Mouse (Mus musculus) left cerebral cortex, postnatal 10 days (tissue): ENCODE measurements around the gene H13. TPM values are rescaled to one million over a fixed set of nuclear protein-coding genes. Genes with fewer than 3 reads are reported as not detected.
A peak's percentile ranks its signal among the peaks of the same experiment; 100 is the strongest.

Experiments
- DNase-seq, 2 experiments: peaks; one replicate each; pipeline ENCODE4 v3.0.0; 2021 to 2022; ENCODE audit warnings: low spot score in 2 of 2, mixed read lengths in 1 of 2; ENCODE audit errors: extremely low spot score in 1 of 2
- intact Hi-C: fragments of 180-260 bp; cut with DNase I; formaldehyde crosslinking; loops from one replicate; pipeline ENCODE4 v1.15.1; 2025
- total RNA-seq, 2 experiments: library from RNA; stranded (reverse); gene quantifications; 2 replicates each; pipeline ENCODE4 v1.2.3; 2021

The H13 gene
- total RNA-seq, 2 experiments from 2014 or later: 99.7 to 115 TPM

DNA sequence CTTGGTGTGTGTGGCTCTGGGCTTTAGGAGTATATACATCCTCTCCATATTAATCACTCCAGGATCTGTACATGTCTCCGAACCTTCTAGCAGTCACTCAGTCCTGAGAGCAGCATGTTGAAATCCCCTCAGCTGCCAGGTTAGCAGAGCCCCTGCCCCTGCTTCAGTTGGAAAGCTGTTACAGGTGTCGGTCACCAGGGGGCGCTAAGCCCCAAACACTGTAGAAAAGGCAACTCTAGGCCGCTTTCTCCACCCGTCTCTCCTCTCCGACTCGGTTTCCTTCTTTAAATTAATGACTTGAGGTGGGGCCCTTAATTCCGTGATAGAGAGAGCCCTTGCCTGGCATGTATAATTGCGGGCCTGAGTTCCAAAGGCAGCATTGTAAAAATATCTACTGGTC lies 24.0 kb downstream of the H13 start:
- intact Hi-C loops: no loop called here
- DNase-seq: peak; percentile 55 to 76

DNA sequence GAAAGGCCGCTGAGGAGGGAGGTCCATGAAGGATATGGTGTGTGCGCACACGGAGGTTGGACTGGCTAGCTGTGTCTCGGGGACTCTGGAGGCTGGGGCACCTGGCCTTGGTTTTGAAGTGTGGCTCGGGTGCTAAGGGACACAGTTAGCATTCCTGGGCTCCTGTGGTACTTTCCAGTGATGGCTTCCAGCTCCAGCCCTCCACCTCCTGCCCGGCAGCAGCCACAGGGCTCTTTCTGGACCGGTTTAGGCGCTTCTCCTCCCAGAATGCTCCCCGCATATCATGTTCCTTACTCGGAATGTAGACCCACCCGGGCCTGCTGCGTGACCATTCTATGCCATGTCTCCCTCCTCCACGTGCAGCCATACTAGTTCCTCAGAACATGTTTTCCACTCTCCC lies 24.5 kb downstream of the H13 start:
- intact Hi-C loops: no loop called here
- no peak for DNase-seq

GRCm38 (mm10) chr2:152694708-152695107 lies 25.4 kb downstream of the H13 start:
- intact Hi-C loops: loop anchor here (1.0 to 5.0 kb wide), 2 partner anchors 43 to 137 kb away; partner anchors contain the start of genes Bcl2l1 and Id1
- no peak for DNase-seq

DNA sequence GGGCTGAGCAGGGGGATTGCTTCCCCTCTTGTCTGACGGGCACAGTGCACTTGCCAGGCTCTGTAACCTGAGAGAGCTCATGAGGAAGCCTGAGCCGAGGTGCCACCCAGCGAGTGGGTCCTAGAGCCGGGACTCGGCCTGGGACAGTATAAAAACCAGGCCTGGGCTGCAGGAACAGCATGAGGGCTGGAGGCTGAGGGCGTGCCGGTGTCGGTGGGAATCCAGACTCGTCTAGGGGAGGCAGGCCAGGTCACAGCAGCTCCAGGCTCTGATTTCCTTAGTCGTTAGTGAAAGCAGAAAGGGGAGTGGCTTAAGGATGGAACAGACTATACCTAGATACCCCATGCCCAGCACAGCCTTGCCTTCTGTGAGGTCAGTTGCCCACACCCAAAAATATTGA lies 26.8 kb downstream of the H13 start:
- DNase-seq: no peak
- intact Hi-C loops: loop anchor here (2.0 to 5.0 kb wide), 2 partner anchors 41 to 71 kb away; partner anchors contain the start of gene Id1

- peak; percentile 90 to 92 for DNase-seq
- intact Hi-C loops: loop anchor here (2.0 to 5.0 kb wide), 2 partner anchors 41 to 70 kb away; partner anchors contain the start of gene Id1
These were observed 27.4 kb downstream of the H13 start for GRCm38 (mm10) chr2:152696476-152697164.

DNA sequence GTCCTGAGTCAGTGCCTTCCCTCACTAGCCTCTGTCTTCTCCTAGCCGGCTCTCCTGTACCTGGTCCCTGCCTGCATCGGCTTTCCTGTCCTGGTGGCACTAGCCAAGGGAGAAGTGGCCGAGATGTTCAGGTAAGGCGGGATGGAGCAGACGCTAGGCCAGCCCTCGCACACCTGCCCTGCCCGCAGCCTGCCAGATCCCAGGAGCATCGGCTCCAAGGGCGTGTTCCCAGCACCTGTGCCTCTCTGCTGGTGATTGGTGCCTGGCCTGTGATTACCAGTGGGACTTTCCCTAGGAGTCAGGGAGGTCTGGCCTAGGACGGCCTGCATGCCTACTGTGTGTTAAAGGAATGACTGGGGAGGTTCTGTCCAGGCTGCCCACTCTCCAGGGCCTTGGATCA lies 30.9 kb downstream of the H13 start:
- no peak for DNase-seq
- intact Hi-C loops: no loop called here

DNA sequence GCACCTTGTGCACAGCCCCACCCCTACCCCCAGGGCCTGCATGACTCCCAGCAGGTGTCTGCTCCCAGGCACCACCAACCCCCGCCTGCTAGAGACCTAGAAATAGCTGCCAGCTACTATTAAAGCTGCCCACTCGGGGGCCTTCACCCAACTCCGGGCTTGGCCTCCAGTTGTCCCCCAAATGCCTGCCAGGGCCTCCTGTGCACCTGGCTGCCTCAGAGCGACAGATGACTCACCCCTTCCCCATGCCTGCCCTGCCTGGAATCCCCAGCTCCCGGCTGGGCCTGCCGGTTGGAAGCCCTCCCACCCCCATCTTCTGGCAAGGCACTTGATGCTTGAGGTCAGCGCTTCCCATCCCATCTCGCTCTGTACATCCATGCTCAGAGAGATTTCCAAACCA lies 31.5 kb downstream of the H13 start:
- DNase-seq: no peak
- intact Hi-C loops: no loop called here

GRCm38 (mm10) chr2:152703596-152704255 lies 34.5 kb downstream of the H13 start:
- DNase-seq: no peak

DNA sequence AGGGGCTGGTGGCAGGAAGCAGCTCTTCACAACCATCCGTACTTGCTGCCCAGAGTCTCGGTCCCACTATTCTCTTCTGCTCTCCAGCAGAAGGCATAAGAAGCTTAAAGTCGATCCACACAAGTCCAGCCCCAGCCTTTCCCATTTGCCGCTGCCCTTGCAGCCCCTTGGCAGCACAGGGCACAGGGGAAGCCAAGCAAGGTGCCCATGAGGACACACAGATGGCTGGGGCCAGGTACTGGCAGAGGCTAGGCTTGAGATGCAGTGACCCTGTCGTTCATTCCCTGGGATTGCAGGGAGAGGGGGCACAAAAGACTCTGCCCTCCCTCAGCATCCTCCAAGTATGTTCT lies 35.0 kb downstream of the H13 start:
- no peak for DNase-seq
- intact Hi-C loops: no loop called here

More at GRCm38 (mm10) chr2:152703596-152704255, 34.5 kb downstream of the H13 start:
- intact Hi-C loops: no loop called here

DNA sequence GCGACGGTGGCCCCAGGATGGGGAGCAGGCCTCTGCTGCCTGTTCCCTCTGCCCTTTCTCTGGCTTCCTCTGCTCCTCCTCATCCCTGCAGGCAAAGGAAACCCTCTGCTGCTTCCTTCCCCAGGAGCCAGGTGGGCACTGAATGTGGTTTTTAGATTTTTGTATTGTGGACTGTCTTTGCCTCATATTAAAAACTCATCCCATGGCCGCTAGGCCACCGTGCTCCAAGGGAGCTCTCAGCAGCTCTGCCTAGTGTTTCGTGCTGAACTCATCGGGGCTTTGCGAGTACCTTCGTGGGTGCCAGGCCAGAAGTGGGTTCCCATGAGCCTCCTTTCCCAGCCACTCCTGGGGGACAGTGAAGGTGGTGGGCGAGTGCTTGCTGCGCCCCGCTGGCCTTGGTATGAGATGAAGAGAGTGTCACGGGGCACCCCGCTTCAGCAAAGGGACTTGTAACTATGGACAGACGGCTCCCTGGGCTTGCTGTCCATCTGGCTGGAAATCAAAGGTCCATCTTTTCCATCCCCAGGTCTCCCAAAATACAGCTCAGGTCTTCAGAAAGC lies 35.6 kb downstream of the H13 start:
- intact Hi-C loops: no loop called here
- no peak for DNase-seq

GRCm38 (mm10) chr2:152705993-152706571 lies 36.8 kb downstream of the H13 start:
- DNase-seq: peak; percentile 40 to 86
- intact Hi-C loops: no loop called here

DNA sequence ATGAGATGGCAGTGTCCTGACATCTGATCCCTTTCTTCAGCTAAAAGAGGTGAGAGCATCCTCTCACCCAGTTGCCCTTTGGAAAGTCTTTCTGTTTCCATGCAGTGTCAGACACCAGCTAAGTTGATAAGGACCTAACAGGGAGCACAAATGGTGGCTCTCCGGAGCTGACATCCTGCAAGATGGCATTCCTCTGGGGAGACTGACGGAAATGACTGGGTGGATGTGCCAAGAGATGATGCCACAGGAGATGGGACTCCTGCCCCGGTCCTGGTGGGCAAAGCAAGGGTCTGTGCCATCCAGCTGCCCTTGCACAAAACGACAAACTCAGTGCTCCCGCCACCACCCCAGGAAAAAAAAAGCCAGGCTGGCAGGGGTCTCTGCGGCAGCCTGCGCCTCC lies 37.9 kb downstream of the H13 start:
- intact Hi-C loops: no loop called here
- no peak for DNase-seq

DNA sequence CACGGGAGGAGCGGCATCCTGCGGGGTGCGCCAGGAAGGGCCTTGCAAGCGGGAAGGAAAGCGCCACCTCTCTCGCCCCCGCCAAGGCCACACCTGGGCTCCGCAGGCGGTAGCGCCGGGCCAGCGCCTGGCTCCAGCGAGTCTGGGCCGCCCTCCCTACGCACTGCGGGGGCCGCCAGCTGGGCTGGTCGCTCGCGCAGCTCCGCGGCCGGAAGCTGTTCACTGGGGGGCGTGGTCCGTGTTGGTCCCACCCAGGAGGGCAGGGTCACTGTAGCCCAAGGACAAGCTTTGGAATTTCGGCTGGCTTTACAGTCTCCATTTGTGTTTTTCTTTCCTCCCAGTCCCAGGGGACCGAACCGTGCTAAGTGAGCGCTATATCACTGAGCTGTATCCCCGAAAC lies 38.4 kb downstream of the H13 start:
- peak; percentile 66 to 97 for DNase-seq
- intact Hi-C loops: no loop called here

DNA sequence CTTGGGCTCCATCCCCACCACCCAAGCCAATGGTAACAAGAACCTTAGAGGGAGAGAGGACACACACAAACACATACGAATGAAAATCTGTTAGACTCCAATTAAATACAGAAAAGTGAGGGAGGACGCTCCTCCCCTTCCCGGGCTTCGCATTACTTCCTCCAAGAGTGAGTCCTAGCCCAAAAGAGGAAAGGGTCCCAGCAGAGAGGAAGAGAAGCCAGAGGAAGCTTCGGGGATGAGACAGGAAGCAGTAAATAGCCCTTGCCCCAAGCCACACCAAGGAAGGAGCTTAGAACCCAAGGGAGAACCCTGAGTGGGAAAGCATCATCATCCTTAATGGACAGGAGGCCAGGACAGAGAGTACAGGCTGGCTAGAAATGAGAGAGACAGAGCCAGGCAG lies 39.8 kb downstream of the H13 start:
- intact Hi-C loops: no loop called here
- no peak for DNase-seq

DNA sequence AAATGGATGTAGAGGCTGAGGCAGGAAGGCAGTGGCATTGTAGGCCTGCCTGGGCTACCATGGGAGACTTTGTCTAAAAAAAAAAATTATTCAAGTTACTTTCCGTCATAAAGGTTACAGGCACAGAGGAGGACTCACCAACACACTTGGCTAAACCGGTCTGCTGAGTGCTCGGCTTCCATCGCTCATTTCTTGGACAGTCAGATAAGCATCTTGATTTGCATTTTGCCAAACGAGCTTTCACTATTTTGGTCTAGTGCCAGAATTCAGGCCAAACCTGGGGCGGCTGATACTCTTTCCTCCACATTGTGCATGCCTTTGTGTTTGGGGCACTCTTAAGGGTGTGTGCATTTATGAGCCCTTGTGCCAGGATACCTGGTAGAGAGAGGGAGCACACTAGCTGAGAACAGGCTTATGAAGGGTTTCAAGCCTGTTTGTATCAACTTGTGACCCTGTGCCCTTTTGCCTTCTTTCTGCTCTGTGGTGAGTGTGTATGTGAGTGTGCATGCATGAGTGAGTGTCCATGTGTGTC lies 47.0 kb downstream of the H13 start:
- intact Hi-C loops: no loop called here
- no peak for DNase-seq

DNA sequence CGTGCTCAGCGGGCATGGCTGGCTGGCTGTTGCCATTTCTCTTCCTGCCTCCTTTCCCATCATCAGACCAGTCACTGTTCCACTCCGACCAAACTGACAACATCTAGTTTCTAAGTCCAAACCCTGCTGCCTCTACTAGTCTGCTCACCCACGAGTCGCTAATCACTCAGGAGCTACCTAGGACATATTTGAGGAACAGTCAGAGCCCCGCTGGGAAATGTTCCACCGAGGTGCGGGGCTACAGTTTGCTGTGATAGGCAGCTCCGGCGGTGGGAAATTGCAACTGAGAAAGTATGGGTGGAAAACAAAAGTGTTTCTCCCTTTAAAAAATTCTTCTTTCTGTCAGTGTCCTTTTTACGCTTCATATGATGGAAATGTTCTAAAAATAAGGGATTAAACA lies 48.4 kb downstream of the H13 start:
- no peak for DNase-seq
- intact Hi-C loops: no loop called here

DNA sequence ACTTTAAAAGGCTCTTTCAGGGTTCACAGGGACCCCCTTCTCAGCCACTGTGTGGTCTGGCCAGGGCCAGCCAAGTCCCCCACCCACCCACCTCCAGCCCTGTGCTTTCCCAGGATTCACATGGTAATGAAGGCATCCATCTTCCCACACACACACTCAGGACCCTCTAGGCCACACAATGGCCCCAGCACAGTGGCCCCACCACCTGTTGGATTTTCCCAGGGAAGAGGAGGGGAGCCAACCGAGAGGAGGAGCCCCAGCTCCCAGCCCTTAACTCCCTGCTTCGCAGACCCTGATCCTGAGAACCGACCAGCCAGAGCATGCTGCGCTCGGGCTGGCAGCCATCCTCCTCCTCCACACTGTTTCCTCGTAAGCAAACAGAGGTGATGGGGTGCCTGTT lies 48.8 kb downstream of the H13 start:
- intact Hi-C loops: no loop called here
- DNase-seq: no peak

- intact Hi-C loops: no loop called here
- peak in 1 of 2 experiments; percentile 88 for DNase-seq
These were observed 54.5 kb downstream of the H13 start for GRCm38 (mm10) chr2:152723651-152724331.

- intact Hi-C loops: no loop called here
- DNase-seq: no peak
These were observed 55.1 kb downstream of the H13 start for GRCm38 (mm10) chr2:152724332-152724723.
